Mouse (Mus musculus) olfactory bulb, adult 2 months (tissue): ENCODE measurements around the gene Cd24a.

Source experiments
- CTCF ChIP-seq: fragments of 200-500 bp; IDR thresholded peaks from 2 replicates; pipeline ENCODE4 v1.5.1; 2012; ENCODE audit warnings: low read depth, mild to moderate bottlenecking, low read length, moderate library complexity; ENCODE audit not compliant: insufficient read depth
- POLR2A ChIP-seq: fragments of 200-500 bp; IDR thresholded peaks from 2 replicates; pipeline ENCODE4 v1.6.1; 2012; ENCODE audit warnings: mild to moderate bottlenecking, low read depth, low read length, moderate library complexity; ENCODE audit not compliant: insufficient read depth

DNA sequence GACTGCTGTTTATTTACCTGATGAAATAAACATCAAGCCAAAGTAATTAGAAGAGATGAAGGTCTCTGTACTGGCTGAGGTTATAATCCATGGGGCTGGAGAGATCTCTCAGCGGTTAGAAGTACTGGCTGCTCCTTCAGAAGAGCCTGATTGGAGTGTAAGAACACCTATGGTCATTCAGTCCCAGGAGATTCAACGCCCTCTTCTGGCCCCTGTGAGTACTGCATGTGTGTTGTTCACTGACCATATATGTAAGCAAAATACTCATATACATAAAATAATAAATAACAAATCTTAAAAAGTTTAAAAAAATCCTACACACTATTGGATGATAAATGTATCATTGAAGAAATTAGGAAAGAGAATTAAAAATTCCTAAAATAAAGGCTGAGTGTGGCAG lies 17.3 kb upstream of the Cd24a start:
- TF ChIP-seq CTCF (no peak), POLR2A (no peak)
